Mouse (Mus musculus) midbrain, embryonic 11.5 days (tissue): ENCODE results near the gene Osbpl10. TPM values are rescaled to one million over a fixed set of nuclear protein-coding genes. Genes with fewer than 3 reads are reported as not detected.
A peak's percentile ranks its signal among the peaks of the same experiment; 100 is the strongest.

Experiments used
- ATAC-seq: fragments of 200-750 bp; cut with Nextera tagmentation; 2 replicates; pipeline ENCODE4 v1.8.0; 2017; ENCODE audit warnings: moderate TSS enrichment, moderate library complexity; ENCODE audit not compliant: low FRiP score
- DNase-seq: peaks from one replicate; pipeline ENCODE4 v3.0.0; 2015; ENCODE audit warnings: low spot score; ENCODE audit errors: missing footprints
- H3K27ac ChIP-seq: fragments of 300-500 bp; sonication (generic); 2 replicates; pipeline ENCODE4 v1.5.1; 2014; ENCODE audit warnings: low read depth, low read length
- H3K27me3 ChIP-seq: fragments of 300-500 bp; sonication (generic); 2 replicates; pipeline ENCODE4 v1.6.1; 2014; ENCODE audit warnings: mild to moderate bottlenecking, low read length, moderate library complexity, mixed read lengths; ENCODE audit not compliant: control insufficient read depth, insufficient read depth
- H3K36me3 ChIP-seq: fragments of 300-500 bp; sonication (generic); 2 replicates; pipeline ENCODE4 v1.6.1; 2014; ENCODE audit warnings: mild to moderate bottlenecking, low read length, moderate library complexity, mixed read lengths; ENCODE audit not compliant: control insufficient read depth, insufficient read depth
- H3K4me1 ChIP-seq: fragments of 300-500 bp; sonication (generic); 2 replicates; pipeline ENCODE4 v1.6.1; 2014; ENCODE audit warnings: low read length; ENCODE audit not compliant: control insufficient read depth, insufficient read depth
- H3K4me2 ChIP-seq: fragments of 300-500 bp; sonication (generic); 2 replicates; pipeline ENCODE4 v1.6.1; 2014; ENCODE audit warnings: mild to moderate bottlenecking, moderate library complexity
- H3K4me3 ChIP-seq: fragments of 300-500 bp; sonication (generic); 2 replicates; pipeline ENCODE4 v1.5.1; 2014; ENCODE audit warnings: low read depth, low read length
- H3K9ac ChIP-seq: fragments of 300-500 bp; sonication (generic); 2 replicates; pipeline ENCODE4 v1.6.1; 2014; ENCODE audit warnings: low read length
- H3K9me3 ChIP-seq: fragments of 300-500 bp; sonication (generic); 2 replicates; pipeline ENCODE4 v1.6.1; 2016; ENCODE audit warnings: low read length; ENCODE audit not compliant: control insufficient read depth
- WGBS: fragments of 180-500 bp; shearing (Covaris S2); extraction: QIAGEN DNeasy Blood & Tissue Kit; methylation state at CpG from one replicate; pipeline ENCODE4 v1.1.7; 2014; 5-methylcytosine and 5-hydroxymethylcytosine counted together
- polyA plus RNA-seq: library from polyadenylated mRNA; unstranded; fragments of >200 nt; fragmentation: Nextera tagmentation; extraction: Ambion mirVana; gene quantifications from 2 replicates; pipeline ENCODE4 v1.2.1, GENCODE M21; 2014

Osbpl10 gene
- 0.81 and 1.1 TPM in 2 replicates for polyA plus RNA-seq

DNA sequence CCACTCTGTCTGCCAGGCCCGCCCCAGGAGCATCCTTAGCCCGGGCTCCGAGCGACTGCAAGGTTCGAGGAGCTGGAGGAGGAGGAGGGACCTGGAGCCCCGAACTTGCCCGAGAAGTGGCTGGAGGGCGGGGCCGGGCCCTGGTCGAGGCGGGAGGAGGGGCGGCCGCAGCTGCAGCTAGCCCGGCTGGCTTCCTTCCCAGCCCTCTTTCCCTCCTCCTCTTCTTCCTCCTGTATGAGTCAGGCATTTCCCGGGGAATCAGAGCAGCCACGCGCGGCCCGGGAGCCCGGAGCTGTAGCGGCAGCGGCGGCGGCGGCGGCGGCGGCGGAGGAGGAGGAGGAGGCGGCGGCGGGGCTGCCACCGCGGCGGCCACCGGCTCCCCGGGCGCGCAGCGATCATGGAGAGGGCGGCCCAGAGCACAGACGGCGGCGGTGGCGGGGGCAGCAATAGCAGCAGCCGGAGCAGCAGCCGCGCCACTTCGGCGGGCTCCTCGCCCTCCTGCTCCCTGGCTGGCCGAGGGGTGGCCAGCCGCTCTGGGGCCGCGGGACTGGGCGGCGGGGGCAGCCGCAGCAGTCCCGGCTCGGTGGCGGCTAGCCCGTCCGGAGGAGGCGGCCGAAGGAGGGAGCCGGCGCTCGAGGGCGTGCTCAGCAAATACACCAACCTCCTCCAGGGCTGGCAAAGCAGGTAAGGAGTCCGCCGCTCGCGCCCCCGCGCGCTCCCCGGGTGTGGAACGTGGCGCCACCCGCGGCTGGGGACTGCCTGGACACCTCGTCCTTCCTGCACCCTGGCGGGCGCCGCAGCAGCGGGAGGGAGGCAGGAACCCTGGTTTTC, at the start of gene Osbpl10:
Osbpl10 (plus strand) TSS at position 289 of the 831 bp plus-strand sequence.
- peak within 1 kb of the TSS; percentile 85 for H3K9ac ChIP-seq
- H3K4me3 ChIP-seq = peak within 1 kb of the TSS; percentile 71
- peak within 1 kb of the TSS; percentile 35; the same call in 1 of the 2 replicates for H3K27ac ChIP-seq
- under 1% methylated on average over 68 of the region's 86 CpGs for WGBS
- H3K36me3 ChIP-seq = no peaks in the 10 kb centered on the region
- H3K9me3 ChIP-seq = no peaks in the 10 kb centered on the region
- peak within 1 kb of the TSS; percentile 73 for H3K4me2 ChIP-seq
- H3K27me3 ChIP-seq = peaks cover 12% of the 10 kb centered on the region
- DNase-seq = peak; percentile 97
- peak; percentile 88 for ATAC-seq
- peaks cover 3% of the 10 kb centered on the region for H3K4me1 ChIP-seq

DNA sequence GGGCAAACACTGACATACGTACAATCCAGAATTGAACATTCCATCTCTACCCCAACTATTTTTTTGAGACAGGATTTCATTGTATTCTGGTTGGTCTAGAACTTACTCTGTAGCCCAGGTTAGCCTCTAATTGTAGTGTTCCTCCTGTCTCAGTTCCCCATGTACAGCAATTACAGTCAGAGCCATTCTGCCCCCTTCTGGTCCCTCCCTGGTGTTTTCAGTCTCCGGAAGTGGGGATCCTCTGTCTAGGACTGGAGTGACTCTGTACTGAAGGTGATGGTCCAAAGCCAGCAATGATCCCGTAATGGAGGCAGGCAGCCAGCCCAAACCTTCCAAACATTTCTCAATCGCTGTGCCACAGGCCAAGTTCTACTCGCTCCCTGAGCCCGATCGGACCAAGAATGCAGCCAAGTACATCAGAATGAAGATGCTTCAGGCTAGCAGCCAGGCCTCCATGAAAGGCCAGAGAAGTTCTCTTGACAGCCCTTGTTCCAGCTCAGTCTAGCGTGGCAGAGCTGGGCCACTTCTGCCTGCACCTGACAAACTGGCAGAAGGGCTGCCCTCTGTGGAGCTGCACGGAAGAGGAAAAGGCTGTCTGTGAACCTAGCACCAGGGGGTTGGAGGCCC, 47.8 kb upstream of the Osbpl10 start:
- no peak overlapping the region for H3K9ac ChIP-seq
- H3K9me3 ChIP-seq = no peaks in the 10 kb centered on the region
- no peak overlapping the region for H3K4me3 ChIP-seq
- ATAC-seq = no peak
- no peaks in the 10 kb centered on the region for H3K27me3 ChIP-seq
- no peaks in the 10 kb centered on the region for H3K36me3 ChIP-seq
- no peak overlapping the region for H3K4me2 ChIP-seq
- H3K4me1 ChIP-seq = peaks cover 10% of the 10 kb centered on the region
- H3K27ac ChIP-seq = no peak overlapping the region
- DNase-seq = peak; percentile 47
- WGBS = 65% methylated on average over 9 of the region's 9 CpGs

DNA sequence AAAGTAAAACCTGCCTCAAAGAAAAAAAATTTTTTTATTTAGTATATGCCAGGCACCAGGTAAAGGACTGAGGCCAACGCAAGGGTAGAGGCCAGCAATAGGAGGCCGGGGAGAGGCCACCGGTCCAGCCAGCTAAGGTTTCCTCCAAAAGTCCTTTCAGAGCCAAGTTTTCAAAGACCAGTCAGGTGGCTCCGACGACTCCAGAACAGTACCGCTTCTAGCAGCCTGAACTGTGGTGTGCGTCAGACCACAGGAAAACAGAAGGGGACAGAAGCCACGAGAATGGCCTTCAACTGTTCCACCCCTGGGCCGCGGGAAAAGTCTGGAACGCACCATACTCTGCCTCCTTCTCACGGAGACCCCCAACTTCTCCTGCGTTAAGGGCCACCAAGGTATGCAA, 45.8 kb upstream of the Osbpl10 start:
- no peak for ATAC-seq
- H3K4me1 ChIP-seq = peaks cover 10% of the 10 kb centered on the region
- no peak for DNase-seq
- peak overlapping the region; percentile 74 for H3K9ac ChIP-seq
- no peaks in the 10 kb centered on the region for H3K27me3 ChIP-seq
- H3K4me3 ChIP-seq = peak overlapping the region; percentile 65
- 28% methylated on average over 13 of the region's 13 CpGs for WGBS
- peak overlapping the region; percentile 93 for H3K4me2 ChIP-seq
- H3K27ac ChIP-seq = no peak overlapping the region
- no peaks in the 10 kb centered on the region for H3K9me3 ChIP-seq
- no peaks in the 10 kb centered on the region for H3K36me3 ChIP-seq

DNA sequence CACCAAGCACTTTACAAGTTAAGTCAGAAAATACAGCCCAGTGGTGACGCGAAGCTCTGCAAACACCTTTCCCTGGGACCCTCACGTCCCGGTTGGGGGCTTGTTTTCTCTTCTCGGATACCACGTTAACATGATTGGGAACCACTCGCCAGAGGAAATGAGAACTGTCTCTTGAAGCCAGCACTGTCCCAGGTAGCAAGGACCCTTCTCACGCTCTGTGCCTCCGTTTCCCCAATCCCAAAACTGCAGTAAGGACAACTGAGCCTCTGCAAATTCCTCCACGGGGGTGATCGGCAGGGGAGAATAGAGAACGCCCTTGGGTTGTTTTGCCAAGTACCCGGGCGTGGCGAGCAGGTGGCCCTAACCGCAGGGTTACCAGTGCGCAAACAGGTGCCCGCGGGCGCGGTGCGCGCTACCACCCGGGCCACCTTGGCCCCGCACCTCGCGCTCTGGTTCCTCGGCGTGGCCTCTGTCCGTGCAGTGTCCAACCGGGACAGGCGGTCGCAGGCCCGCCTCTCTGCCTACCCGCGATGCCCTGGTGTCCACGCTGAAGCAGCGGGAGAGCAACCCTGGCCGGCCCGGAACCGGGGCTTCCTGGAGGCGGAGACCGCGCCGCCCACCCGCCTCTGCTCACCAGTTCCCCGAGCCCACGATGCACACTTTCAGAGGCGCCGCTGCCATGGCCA, 45.2 kb upstream of the Osbpl10 start:
- 1% methylated on average over 50 of the region's 50 CpGs for WGBS

DNA sequence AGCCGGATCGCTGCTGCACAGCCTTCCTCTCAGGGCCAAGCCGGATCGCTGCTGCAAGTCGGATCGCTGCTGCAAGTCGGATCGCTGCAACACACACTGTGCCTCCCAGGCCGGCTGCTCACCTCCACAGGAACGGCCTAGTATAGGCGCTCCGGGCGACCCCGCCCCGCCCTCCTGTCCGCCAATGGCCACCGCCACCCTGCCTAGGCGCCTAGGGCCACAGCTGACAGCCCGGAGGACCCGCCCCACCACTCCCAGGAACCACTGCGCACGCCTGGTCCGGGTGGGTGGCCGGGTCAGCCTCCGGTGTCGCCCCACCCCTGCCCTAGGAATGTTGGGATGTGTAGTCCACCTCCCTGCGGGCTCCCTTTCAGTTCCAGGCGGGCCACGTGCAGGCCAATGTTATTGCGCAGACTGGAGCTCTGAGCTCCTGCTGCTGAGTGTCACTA, 44.6 kb upstream of the Osbpl10 start, which contains the start of gene Gpd1l:
Gpd1l (minus strand) TSS at position 265 of the 449 bp plus-strand sequence.
- Histone ChIP-seq H3K27ac (no peak within 1 kb of the TSS), H3K9me3 (no peaks in the 10 kb centered on the region), H3K9ac (peak within 1 kb of the TSS; percentile 74), H3K36me3 (no peaks in the 10 kb centered on the region), H3K4me3 (peak within 1 kb of the TSS; percentile 65), H3K27me3 (no peaks in the 10 kb centered on the region), H3K4me2 (peak within 1 kb of the TSS; percentile 93), H3K4me1 (peaks cover 10% of the 10 kb centered on the region)
- WGBS = 1% methylated on average over 29 of the region's 30 CpGs
- ATAC-seq (peak; percentile 99), DNase-seq (peak; percentile 98)

More for the DNA sequence above, 45.2 kb upstream of the Osbpl10 start:
- Histone ChIP-seq H3K36me3 (no peaks in the 10 kb centered on the region), H3K4me2 (peak overlapping the region; percentile 93), H3K27me3 (no peaks in the 10 kb centered on the region), H3K27ac (no peak overlapping the region), H3K4me1 (peaks cover 10% of the 10 kb centered on the region), H3K4me3 (peak overlapping the region; percentile 65), H3K9me3 (no peaks in the 10 kb centered on the region), H3K9ac (peak overlapping the region; percentile 74)
- peak; percentile 90 for DNase-seq
- ATAC-seq = peak; percentile 54; the same call in 1 of the 2 replicates

DNA sequence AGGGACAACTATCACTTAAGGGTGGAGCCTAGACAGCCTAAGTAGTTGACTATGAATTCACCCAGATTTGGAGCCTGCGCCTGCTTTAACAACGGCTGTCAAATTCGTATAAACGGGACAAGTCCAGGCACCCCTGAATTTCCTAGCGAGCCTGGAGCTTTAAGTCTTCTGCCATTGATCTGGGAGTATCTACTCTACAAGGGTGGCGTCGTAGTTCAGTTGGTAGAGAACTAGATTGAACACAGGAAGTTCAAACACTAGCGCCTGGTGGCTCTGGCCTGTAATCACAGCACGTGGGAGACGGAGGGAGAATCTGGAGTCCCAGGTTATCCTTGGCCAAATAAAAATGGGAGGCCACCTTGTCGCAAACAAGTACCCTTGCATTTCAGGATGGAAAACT, 44.1 kb upstream of the Osbpl10 start:
- Histone ChIP-seq H3K4me3 (peak overlapping the region; percentile 65), H3K4me2 (peak overlapping the region; percentile 93), H3K9ac (0 out of 2 replicates have a peak overlapping the region, but pooled peaks have one; percentile 16), H3K27me3 (no peaks in the 10 kb centered on the region), H3K36me3 (no peaks in the 10 kb centered on the region), H3K9me3 (no peaks in the 10 kb centered on the region), H3K27ac (no peak overlapping the region), H3K4me1 (peaks cover 10% of the 10 kb centered on the region)
- 67% methylated on average over 11 of the region's 11 CpGs for WGBS
- ATAC-seq (peak; percentile 3; the same call in 1 of the 2 replicates), DNase-seq (no peak)

DNA sequence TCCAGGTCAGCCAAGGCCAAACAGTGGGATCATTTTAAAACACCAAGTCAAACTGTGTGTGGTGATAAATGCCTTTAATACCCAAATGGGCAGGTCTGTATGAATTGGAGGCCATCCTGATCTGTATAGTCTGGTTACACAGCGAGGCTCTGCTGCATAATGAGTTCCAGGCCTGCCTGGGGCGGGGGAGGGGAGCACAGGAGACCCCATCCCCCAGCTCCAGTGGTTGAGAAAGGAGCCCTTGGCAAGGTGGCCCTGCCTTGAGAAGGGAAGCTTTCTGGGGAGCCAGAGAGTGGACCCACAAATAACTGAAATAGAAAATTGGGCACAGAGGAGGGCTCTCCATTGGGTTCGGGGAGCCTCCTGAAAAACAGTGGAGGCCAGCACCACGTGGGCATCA, 43.0 kb upstream of the Osbpl10 start:
- no peak overlapping the region for H3K4me3 ChIP-seq
- no peaks in the 10 kb centered on the region for H3K27me3 ChIP-seq
- no peak for DNase-seq
- no peaks in the 10 kb centered on the region for H3K9me3 ChIP-seq
- no peak overlapping the region for H3K27ac ChIP-seq
- H3K4me2 ChIP-seq = no peak overlapping the region
- no peak overlapping the region for H3K9ac ChIP-seq
- 79% methylated on average over 4 of the region's 4 CpGs for WGBS
- H3K4me1 ChIP-seq = peaks cover 10% of the 10 kb centered on the region
- no peak for ATAC-seq
- H3K36me3 ChIP-seq = no peaks in the 10 kb centered on the region

DNA sequence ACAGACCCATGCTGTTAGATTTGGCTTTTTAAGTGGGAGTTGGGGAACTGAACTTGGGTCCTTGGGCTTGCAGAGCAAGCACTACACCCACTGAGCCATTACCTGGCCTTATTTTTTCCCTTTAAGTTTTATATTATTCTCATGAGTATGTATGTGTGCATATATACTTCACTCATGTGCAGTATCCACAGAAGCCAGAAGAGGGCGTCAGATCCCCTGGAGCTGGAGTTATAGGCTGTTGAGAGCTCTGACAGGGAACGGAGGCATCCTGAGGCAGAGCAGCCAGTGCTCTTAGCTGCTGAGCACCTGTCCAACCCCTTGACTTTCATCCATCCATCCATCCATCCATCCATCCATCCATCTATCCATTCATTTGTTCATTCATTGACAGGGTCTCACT, 41.7 kb upstream of the Osbpl10 start:
- H3K4me2 ChIP-seq = no peak overlapping the region
- H3K36me3 ChIP-seq = no peaks in the 10 kb centered on the region
- H3K9ac ChIP-seq = no peak overlapping the region
- ATAC-seq = no peak
- no peak overlapping the region for H3K27ac ChIP-seq
- 75% methylated on average over 2 of the region's 2 CpGs for WGBS
- peaks cover 10% of the 10 kb centered on the region for H3K4me1 ChIP-seq
- H3K4me3 ChIP-seq = no peak overlapping the region
- no peaks in the 10 kb centered on the region for H3K27me3 ChIP-seq
- DNase-seq = peak; percentile 81
- H3K9me3 ChIP-seq = no peaks in the 10 kb centered on the region; the same call in 1 of the 2 replicates
